Mouse (Mus musculus): ENCODE results near the gene Fhl2. TPM values are rescaled to one million over a fixed set of nuclear protein-coding genes. Genes with fewer than 3 reads are reported as not detected.

The Fhl2 gene
- polyA plus RNA-seq, 1 experiment: 135 TPM

- H3K79me3 ChIP-seq (ENCODE audit: low read depth): no peaks in the 10 kb centered on the region
- no peak overlapping the region for H3ac ChIP-seq (ENCODE audit: control insufficient read depth, insufficient read length, low read depth)
- TF ChIP-seq MAX (IDR thresholded peaks at IDR 0.05) (no peak), CTCF (IDR thresholded peaks at IDR 0.05; ENCODE audit: control insufficient read depth, insufficient read depth, insufficient read length) (no peak), MYOG (IDR thresholded peaks at IDR 0.05; ENCODE audit: control insufficient read depth, extremely low read depth, insufficient read length) (no peak), CEBPB (IDR thresholded peaks at IDR 0.05; ENCODE audit: low read depth) (no peak), USF1 (IDR thresholded peaks at IDR 0.05; ENCODE audit: low read depth) (no peak)
- no peak overlapping the region for H3K4me3 ChIP-seq (ENCODE audit: insufficient read depth, poor library complexity, severe bottlenecking)
- no peaks in the 10 kb centered on the region for H3K36me3 ChIP-seq (ENCODE audit: control insufficient read depth, insufficient read depth)
- H3K27me3 ChIP-seq (ENCODE audit: control insufficient read depth, insufficient read depth, insufficient read length): no peaks in the 10 kb centered on the region
- H3K79me2 ChIP-seq (ENCODE audit: control insufficient read depth, insufficient read depth): no peaks in the 10 kb centered on the region
These were observed 5.4 kb upstream of the Fhl2 start for GRCm38 (mm10) chr1:43202226-43202625.

- H3K79me2 ChIP-seq (ENCODE audit: control insufficient read depth, insufficient read depth): no peaks in the 10 kb centered on the region
- H3K79me3 ChIP-seq (ENCODE audit: low read depth): no peaks in the 10 kb centered on the region
- no peaks in the 10 kb centered on the region for H3K27me3 ChIP-seq (ENCODE audit: control insufficient read depth, insufficient read depth, insufficient read length)
- no peak overlapping the region for H3ac ChIP-seq (ENCODE audit: control insufficient read depth, insufficient read length, low read depth)
- H3K36me3 ChIP-seq (ENCODE audit: control insufficient read depth, insufficient read depth): no peaks in the 10 kb centered on the region
- H3K4me3 ChIP-seq (ENCODE audit: insufficient read depth, poor library complexity, severe bottlenecking): no peak overlapping the region
- no peak for TF ChIP-seq CEBPB (IDR thresholded peaks at IDR 0.05; ENCODE audit: low read depth)
- no peak for TF ChIP-seq CTCF (IDR thresholded peaks at IDR 0.05; ENCODE audit: control insufficient read depth, insufficient read depth, insufficient read length)
- no peak for TF ChIP-seq MAX (IDR thresholded peaks at IDR 0.05)
These were observed 5.0 kb upstream of the Fhl2 start for GRCm38 (mm10) chr1:43201796-43202195.

GRCm38 (mm10) chr1:43199867-43200240 lies 3.1 kb upstream of the Fhl2 start:
- H3K4me3 ChIP-seq (ENCODE audit: insufficient read depth, poor library complexity, severe bottlenecking): no peak overlapping the region
- H3K36me3 ChIP-seq (ENCODE audit: control insufficient read depth, insufficient read depth): no peaks in the 10 kb centered on the region
- H3K79me3 ChIP-seq (ENCODE audit: low read depth): no peaks in the 10 kb centered on the region
- no peaks in the 10 kb centered on the region for H3K27me3 ChIP-seq (ENCODE audit: control insufficient read depth, insufficient read depth, insufficient read length)
- TF ChIP-seq MYOG (IDR thresholded peaks at IDR 0.05; ENCODE audit: control insufficient read depth, extremely low read depth, insufficient read length) (no peak), MAX (IDR thresholded peaks at IDR 0.05) (no peak)
- H3K79me2 ChIP-seq (ENCODE audit: control insufficient read depth, insufficient read depth): no peaks in the 10 kb centered on the region
- H3ac ChIP-seq (ENCODE audit: control insufficient read depth, insufficient read length, low read depth): no peak overlapping the region

- H3K79me3 ChIP-seq (ENCODE audit: low read depth): no peaks in the 10 kb centered on the region
- H3K36me3 ChIP-seq (ENCODE audit: control insufficient read depth, insufficient read depth): no peaks in the 10 kb centered on the region
- no peak overlapping the region for H3K4me3 ChIP-seq (ENCODE audit: insufficient read depth, poor library complexity, severe bottlenecking)
- no peak for TF ChIP-seq CEBPB (IDR thresholded peaks at IDR 0.05; ENCODE audit: low read depth)
- H3K79me2 ChIP-seq (ENCODE audit: control insufficient read depth, insufficient read depth): no peaks in the 10 kb centered on the region
- no peaks in the 10 kb centered on the region for H3K27me3 ChIP-seq (ENCODE audit: control insufficient read depth, insufficient read depth, insufficient read length)
- H3ac ChIP-seq (ENCODE audit: control insufficient read depth, insufficient read length, low read depth): no peak overlapping the region
These were observed 2.6 kb upstream of the Fhl2 start for GRCm38 (mm10) chr1:43199210-43199866.

GRCm38 (mm10) chr1:43196059-43196458 lies 725 bp downstream of the Fhl2 start:
- H3K36me3 ChIP-seq (ENCODE audit: control insufficient read depth, insufficient read depth): no peaks in the 10 kb centered on the region
- H3K79me2 ChIP-seq (ENCODE audit: control insufficient read depth, insufficient read depth): no peaks in the 10 kb centered on the region
- H3K27me3 ChIP-seq (ENCODE audit: control insufficient read depth, insufficient read depth, insufficient read length): no peaks in the 10 kb centered on the region
- H3K4me3 ChIP-seq (ENCODE audit: insufficient read depth, poor library complexity, severe bottlenecking): no peak overlapping the region
- TF ChIP-seq MYOD1 (IDR thresholded peaks at IDR 0.05; ENCODE audit: control insufficient read depth, insufficient read length, low read depth) (no peak), CEBPB (IDR thresholded peaks at IDR 0.05; ENCODE audit: low read depth) (no peak), MAX (IDR thresholded peaks at IDR 0.05) (no peak), MYOG (IDR thresholded peaks at IDR 0.05; ENCODE audit: control insufficient read depth, extremely low read depth, insufficient read length) (no peak)
- H3K79me3 ChIP-seq (ENCODE audit: low read depth): no peaks in the 10 kb centered on the region
- H3ac ChIP-seq (ENCODE audit: control insufficient read depth, insufficient read length, low read depth): no peak overlapping the region

- no peak for TF ChIP-seq MYOD1 (IDR thresholded peaks at IDR 0.05; ENCODE audit: control insufficient read depth, insufficient read length, low read depth)
- no peak for TF ChIP-seq FOSL1 (IDR thresholded peaks at IDR 0.05; ENCODE audit: insufficient read depth, low read length, poor library complexity, severe bottlenecking)
- no peak for TF ChIP-seq MAX (IDR thresholded peaks at IDR 0.05)
- TF ChIP-seq MYOG (IDR thresholded peaks at IDR 0.05; ENCODE audit: control insufficient read depth, extremely low read depth, insufficient read length): no peak
- TF ChIP-seq USF1 (IDR thresholded peaks at IDR 0.05; ENCODE audit: low read depth): no peak
- TF ChIP-seq CTCF (IDR thresholded peaks at IDR 0.05; ENCODE audit: control insufficient read depth, insufficient read depth, insufficient read length): no peak
- H3K4me3 ChIP-seq (ENCODE audit: insufficient read depth, poor library complexity, severe bottlenecking): no peak overlapping the region
- no peaks in the 10 kb centered on the region for H3K36me3 ChIP-seq (ENCODE audit: control insufficient read depth, insufficient read depth)
- H3ac ChIP-seq (ENCODE audit: control insufficient read depth, insufficient read length, low read depth): no peak overlapping the region
- H3K79me2 ChIP-seq (ENCODE audit: control insufficient read depth, insufficient read depth): no peaks in the 10 kb centered on the region
- H3K27me3 ChIP-seq (ENCODE audit: control insufficient read depth, insufficient read depth, insufficient read length): no peaks in the 10 kb centered on the region
- H3K79me3 ChIP-seq (ENCODE audit: low read depth): no peaks in the 10 kb centered on the region
These were observed 3.4 kb downstream of the Fhl2 start for GRCm38 (mm10) chr1:43193423-43193822.

- Histone ChIP-seq H3K4me3 (ENCODE audit: insufficient read depth, poor library complexity, severe bottlenecking) (no peak overlapping the region), H3K79me3 (ENCODE audit: low read depth) (no peaks in the 10 kb centered on the region), H3K27me3 (ENCODE audit: control insufficient read depth, insufficient read depth, insufficient read length) (no peaks in the 10 kb centered on the region), H3ac (ENCODE audit: control insufficient read depth, insufficient read length, low read depth) (no peak overlapping the region), H3K36me3 (ENCODE audit: control insufficient read depth, insufficient read depth) (no peaks in the 10 kb centered on the region), H3K79me2 (ENCODE audit: control insufficient read depth, insufficient read depth) (no peaks in the 10 kb centered on the region)
- no peak for TF ChIP-seq MYOD1 (IDR thresholded peaks at IDR 0.05; ENCODE audit: control insufficient read depth, insufficient read length, low read depth)
- no peak for TF ChIP-seq CEBPB (IDR thresholded peaks at IDR 0.05; ENCODE audit: low read depth)
- TF ChIP-seq USF1 (IDR thresholded peaks at IDR 0.05; ENCODE audit: low read depth): no peak
- no peak for TF ChIP-seq CTCF (IDR thresholded peaks at IDR 0.05; ENCODE audit: control insufficient read depth, insufficient read depth, insufficient read length)
- TF ChIP-seq MAX (IDR thresholded peaks at IDR 0.05): no peak
- no peak for TF ChIP-seq MYOG (IDR thresholded peaks at IDR 0.05; ENCODE audit: control insufficient read depth, extremely low read depth, insufficient read length)
These were observed 4.3 kb downstream of the Fhl2 start for GRCm38 (mm10) chr1:43192471-43192870.

Measured in C2C12 (cell line).